ENCODE assay signal across 8 mouse cellular contexts in genomic region chr12:65037546-65037937, GRCm38 (mm10). TPM values are rescaled to one million over a fixed set of nuclear protein-coding genes. Genes with fewer than 3 reads are reported as not detected.
DNase-seq lines count a peak whose midpoint lies in the region; ATAC-seq and TF ChIP-seq lines count a peak whose summit lies in the region.

No protein-coding gene starts in this region.

- TF ChIP-seq POLR2A in liver, adult 2 months (IDR thresholded peaks at IDR 0.05; ENCODE audit: extremely low read depth, insufficient read depth, low read length), result no peak

- H3K4me1 ChIP-seq in liver, adult 2 months (ENCODE audit: control insufficient read depth, insufficient read depth, low read length), result peaks cover 11% of the 10 kb centered on the region
- peaks cover 21% of the 10 kb centered on the region for H3K4me1 ChIP-seq in hindbrain, embryonic 12.5 days
- peaks cover 22% of the 10 kb centered on the region for H3K4me1 ChIP-seq in megakaryocyte, embryonic 14.5 days

- H3K36me3 ChIP-seq in liver, adult 2 months (ENCODE audit: control insufficient read depth, insufficient read depth, low read length), result peaks cover 2% of the 10 kb centered on the region; the same call in 1 of the 2 replicates
- no peaks in the 10 kb centered on the region for H3K36me3 ChIP-seq in hindbrain, embryonic 12.5 days
- peaks cover 16% of the 10 kb centered on the region for H3K36me3 ChIP-seq in megakaryocyte, embryonic 14.5 days (replicated peaks; ENCODE audit: low read length)

- peak overlapping the region; percentile 56 for H3K4me2 ChIP-seq in hindbrain, embryonic 12.5 days (replicated peaks)

- 0 out of 2 replicates have a peak overlapping the region, but pooled peaks have one; percentile 99 for H3K4me3 ChIP-seq in liver, adult 2 months (ENCODE audit: insufficient read depth, low read depth, low read length)
- peak overlapping the region; percentile 93 for H3K4me3 ChIP-seq in hindbrain, embryonic 12.5 days
- peak overlapping the region; percentile 99 for H3K4me3 ChIP-seq in megakaryocyte, embryonic 14.5 days (replicated peaks)

- TF ChIP-seq CTCF in liver, adult 2 months (IDR thresholded peaks at IDR 0.05; ENCODE audit: low read depth, low read length), result no peak

- ATAC-seq in hindbrain, embryonic 12.5 days (ENCODE audit: low FRiP score), result no peak

- no peak overlapping the region for H3K9ac ChIP-seq in liver, adult 2 months (ENCODE audit: low read depth, low read length)
- H3K9ac ChIP-seq in hindbrain, embryonic 12.5 days, result no peak overlapping the region

- H3K27me3 ChIP-seq in liver, adult 2 months (ENCODE audit: control insufficient read depth, insufficient read depth, low read length), result no peaks in the 10 kb centered on the region
- H3K27me3 ChIP-seq in hindbrain, embryonic 12.5 days, result no peaks in the 10 kb centered on the region
- no peaks in the 10 kb centered on the region for H3K27me3 ChIP-seq in megakaryocyte, embryonic 14.5 days (replicated peaks)

- 3% methylated on average over 4 of the region's 4 CpGs for WGBS in liver, adult 2 months
- 58% methylated on average over 4 of the region's 4 CpGs for WGBS in hindbrain, embryonic 12.5 days

- no peaks in the 10 kb centered on the region for H3K9me3 ChIP-seq in hindbrain, embryonic 12.5 days (replicated peaks)
- H3K9me3 ChIP-seq in megakaryocyte, embryonic 14.5 days, result no peaks in the 10 kb centered on the region

- H3K27ac ChIP-seq in liver, adult 2 months (replicated peaks; ENCODE audit: insufficient read depth, low read depth, low read length), result no peak overlapping the region
- H3K27ac ChIP-seq in hindbrain, embryonic 12.5 days, result no peak overlapping the region

- peaks cover 19% of the 10 kb centered on the region; the same call in 1 of the 2 replicates for H3K79me2 ChIP-seq in liver, adult 2 months (ENCODE audit: control insufficient read depth, insufficient read depth, low read length)

- peak; percentile 5 for DNase-seq in liver, adult 2 months (ENCODE audit: extremely low read depth, low read depth, low spot score)
- DNase-seq in liver, result no peak
- peak; percentile 21 for DNase-seq in c-Kit-positive CD71-positive TER-119-negative erythroid progenitor cells, embryonic 14.5 days (ENCODE audit: low read depth)
- DNase-seq in layer of hippocampus, postnatal 36 days, result no peak
- no peak for DNase-seq in ovary, postnatal 10 days (ENCODE audit: low spot score)
- DNase-seq in right cerebral cortex, postnatal 36 days (ENCODE audit: low spot score in 2 of 2), result no peak

RNA-seq across cellular contexts. Expression of gene Prpf39, which starts 1.4 kb away (rescaled TPM):
- total RNA-seq in liver, adult 2 months (2014; rRNA removed), result 26.5 and 26.7 TPM in 2 replicates
- polyA plus RNA-seq in liver, adult 2 months (2012; rRNA removed), result 2.5 and 3.8 TPM in 2 replicates
- 63.4 and 71.3 TPM in 2 replicates for polyA plus RNA-seq in hindbrain, embryonic 12.5 days (2016; fragmentation: Nextera tagmentation; extraction: Ambion mirVana)
- 0.63 and 1.3 TPM in 2 replicates for polyA plus RNA-seq in megakaryocyte, embryonic 14.5 days (2012; ENCODE audit: insufficient read depth, low replicate concordance)
- total RNA-seq in layer of hippocampus, postnatal 36 days (2021), result 10 to 100 TPM; 40.9 to 52.1 TPM

RNA-seq across cellular contexts. Expression of gene Fkbp3, which starts 36.3 kb away (rescaled TPM):
- total RNA-seq in liver, adult 2 months (2014; rRNA removed), result 30.6 and 41.1 TPM in 2 replicates
- polyA plus RNA-seq in liver, adult 2 months (2012; rRNA removed), result 20.6 and 25.2 TPM in 2 replicates
- polyA plus RNA-seq in hindbrain, embryonic 12.5 days (2016; fragmentation: Nextera tagmentation; extraction: Ambion mirVana), result 519 and 525 TPM in 2 replicates
- polyA plus RNA-seq in megakaryocyte, embryonic 14.5 days (2012; ENCODE audit: insufficient read depth, low replicate concordance), result 40.1 TPM in 1 of 2 replicates, not detected in the other
- 100 to 1,000 TPM; 149 to 157 TPM for total RNA-seq in layer of hippocampus, postnatal 36 days (2021)

RNA-seq across cellular contexts. Expression of gene Fancm, which starts 37.9 kb away (rescaled TPM):
- 3.4 and 3.8 TPM in 2 replicates for total RNA-seq in liver, adult 2 months (2014; rRNA removed)
- polyA plus RNA-seq in liver, adult 2 months (2012; rRNA removed), result 0.65 and 0.70 TPM in 2 replicates
- polyA plus RNA-seq in hindbrain, embryonic 12.5 days (2016; fragmentation: Nextera tagmentation; extraction: Ambion mirVana), result 15.1 and 17.5 TPM in 2 replicates
- polyA plus RNA-seq in megakaryocyte, embryonic 14.5 days (2012; ENCODE audit: insufficient read depth, low replicate concordance), result 0.26 and 1.0 TPM in 2 replicates
- 10 to 100 TPM; 11.9 to 12.4 TPM for total RNA-seq in layer of hippocampus, postnatal 36 days (2021)

Comparison
In these comparisons a context has a peak if more than half of its experiments do, and no peak if none do; other contexts are left out.
1. DNase-seq: peak in liver, adult 2 months (single experiment) and c-Kit-positive CD71-positive TER-119-negative erythroid progenitor cells, embryonic 14.5 days (single experiment); none in liver (single experiment), layer of hippocampus, postnatal 36 days (0 of 2), ovary, postnatal 10 days (single experiment) and right cerebral cortex, postnatal 36 days (0 of 2).
2. RNA of gene Prpf39, which starts 1.4 kb away (polyA plus RNA-seq): 63.4 to 71.3 TPM in hindbrain, embryonic 12.5 days; 2.5 to 3.8 TPM in liver, adult 2 months and 0.63 to 1.3 TPM in megakaryocyte, embryonic 14.5 days; every median in the first group is over 10 times any median in the second.
3. RNA of gene Fkbp3, which starts 36.3 kb away (polyA plus RNA-seq): 519 to 525 TPM in hindbrain, embryonic 12.5 days; 40.1 TPM in megakaryocyte, embryonic 14.5 days and 20.6 to 25.2 TPM in liver, adult 2 months; every median in the first group is over 10 times any median in the second.
4. Peak in every context shown above with its lines, with median percentiles within 50 percentile points of each other: H3K4me3 ChIP-seq.